Mouse (Mus musculus) embryo, embryonic 9.5 days (tissue): ENCODE results near the gene Cdh15.
A peak's percentile ranks its signal among the peaks of the same experiment; 100 is the strongest.

ENCODE experiments used
- DNase-seq: peaks from one replicate; pipeline ENCODE4 v3.0.0-alpha.2; 2017; ENCODE audit errors: extremely low spot score

Gene Cdh15

DNA sequence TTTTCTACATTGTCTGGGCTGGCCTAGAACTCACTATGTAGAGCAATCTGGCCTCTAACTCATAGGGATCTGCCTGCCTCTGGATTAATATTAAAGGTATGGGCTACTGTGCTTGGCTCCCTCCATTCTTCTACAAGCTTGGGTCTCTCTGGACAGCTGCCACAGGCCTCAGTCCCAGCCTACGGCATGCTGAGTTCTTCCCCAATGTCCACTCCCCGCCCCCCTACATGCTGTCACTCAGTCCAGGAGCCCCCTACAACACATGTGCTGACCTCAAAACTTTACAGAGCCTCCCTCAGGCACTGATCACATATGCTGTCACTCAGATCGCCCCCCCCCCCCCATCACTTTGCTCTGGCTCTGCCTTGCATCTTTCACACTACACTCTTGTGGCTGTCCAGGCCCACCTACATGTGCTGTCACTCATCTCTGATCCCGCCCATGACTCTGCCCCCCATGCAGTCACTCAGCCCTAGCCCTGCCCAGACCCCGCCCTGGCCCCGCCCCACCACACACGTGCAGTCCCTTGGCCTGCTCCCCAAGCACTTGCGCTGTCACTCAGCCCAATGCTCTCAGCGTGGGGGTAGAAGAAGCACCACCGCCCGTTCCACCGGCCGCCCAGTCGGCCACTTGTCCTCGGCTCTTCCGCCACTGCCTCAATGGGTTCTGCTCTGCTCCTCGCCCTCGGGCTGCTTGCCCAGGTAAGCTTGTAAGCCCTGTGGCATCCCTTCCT lies at the start of gene Cdh15:
Cdh15 (plus strand) TSS at position 138 of the 733 bp plus-strand sequence.
- DNase-seq = peak; percentile 79

- DNase-seq = no peak
These were observed 43.6 kb upstream of the Cdh15 start for GRCm38 (mm10) chr8:122803906-122804761.

- DNase-seq = no peak
These were observed 42.4 kb upstream of the Cdh15 start for GRCm38 (mm10) chr8:122805349-122805748.

DNA sequence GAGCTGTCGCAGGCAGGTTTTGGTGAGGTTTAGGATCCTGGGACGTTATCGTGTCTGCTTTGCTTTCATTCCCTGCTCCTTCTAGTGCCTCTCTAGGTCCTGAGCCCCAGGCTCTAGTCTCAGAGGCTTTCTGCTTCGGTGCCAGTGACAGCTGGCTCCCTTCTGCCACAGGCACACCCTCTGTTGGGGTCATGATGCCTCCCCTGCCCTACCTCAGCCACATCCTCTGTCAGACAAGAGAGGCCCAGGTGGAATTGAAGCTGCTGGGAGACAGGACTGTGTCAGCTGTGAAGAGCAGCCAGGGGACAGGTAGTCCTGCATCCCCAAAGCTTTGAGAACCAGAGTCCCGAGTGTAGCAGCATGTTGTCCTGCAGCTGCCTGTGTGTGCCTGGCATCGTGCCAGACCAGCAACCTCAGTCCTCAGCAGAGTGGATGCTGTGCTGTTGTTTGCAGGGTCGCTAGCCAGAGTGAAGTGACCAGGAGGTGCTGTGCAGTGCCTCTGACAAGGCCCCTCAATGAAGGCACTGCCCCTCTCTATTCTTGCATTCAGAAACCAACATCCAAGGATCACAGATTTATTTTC lies 40.7 kb upstream of the Cdh15 start:
- no peak for DNase-seq

- no peak for DNase-seq
These were observed 39.9 kb upstream of the Cdh15 start for GRCm38 (mm10) chr8:122807907-122808306.

DNA sequence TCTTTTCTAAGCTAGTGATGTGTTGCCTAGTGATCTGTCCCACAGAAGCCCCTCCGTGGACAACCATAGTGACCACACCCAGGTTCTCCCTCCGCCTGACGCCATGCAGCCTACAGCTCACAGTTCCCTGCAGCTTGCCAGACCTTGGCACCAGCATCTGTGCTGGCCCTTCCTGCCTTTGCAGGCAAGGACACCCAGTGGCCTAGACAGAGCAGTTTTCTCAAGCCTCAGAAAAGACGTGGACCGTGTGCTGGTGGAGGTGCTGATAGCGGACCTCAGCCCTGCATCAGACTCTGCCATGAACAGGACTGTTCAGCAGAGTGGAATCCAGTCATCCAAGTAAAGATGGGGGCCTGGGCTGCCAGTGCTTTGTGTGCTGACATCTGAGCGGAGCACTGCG lies 37.4 kb upstream of the Cdh15 start:
- DNase-seq = no peak

DNA sequence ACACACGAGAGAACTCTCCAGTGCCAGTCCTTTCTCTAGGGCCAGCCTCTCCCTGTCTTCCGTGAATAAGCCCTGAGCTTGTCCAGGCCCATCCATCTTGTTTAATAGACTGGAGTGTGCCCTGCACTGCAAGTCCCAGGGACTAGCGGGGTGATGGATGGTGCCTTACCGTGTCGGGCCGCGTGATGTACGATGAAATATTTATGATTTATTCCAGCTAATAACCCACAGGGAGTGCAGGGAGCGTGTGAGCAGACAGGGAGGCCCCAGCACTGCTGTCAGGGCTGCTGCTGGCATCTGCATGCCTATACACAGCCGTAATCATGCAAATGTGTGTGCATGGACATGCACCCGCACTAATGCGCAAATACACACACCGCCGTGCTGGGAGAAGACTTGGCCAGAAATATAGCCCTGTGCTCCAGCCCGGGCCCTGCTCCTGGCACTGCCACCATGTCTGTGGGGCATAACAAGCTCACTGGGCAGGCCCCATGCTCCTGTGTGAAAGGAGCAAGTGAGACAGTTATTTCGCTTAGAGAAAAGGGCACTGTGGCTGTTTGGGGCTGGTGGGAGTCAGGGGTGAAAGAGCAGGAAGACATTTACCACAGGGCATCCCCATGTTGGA lies 35.8 kb upstream of the Cdh15 start:
- no peak for DNase-seq

GRCm38 (mm10) chr8:122812610-122813250 lies 35.0 kb upstream of the Cdh15 start:
- DNase-seq = no peak

- DNase-seq = no peak
These were observed 33.2 kb upstream of the Cdh15 start for GRCm38 (mm10) chr8:122814608-122815007.

DNA sequence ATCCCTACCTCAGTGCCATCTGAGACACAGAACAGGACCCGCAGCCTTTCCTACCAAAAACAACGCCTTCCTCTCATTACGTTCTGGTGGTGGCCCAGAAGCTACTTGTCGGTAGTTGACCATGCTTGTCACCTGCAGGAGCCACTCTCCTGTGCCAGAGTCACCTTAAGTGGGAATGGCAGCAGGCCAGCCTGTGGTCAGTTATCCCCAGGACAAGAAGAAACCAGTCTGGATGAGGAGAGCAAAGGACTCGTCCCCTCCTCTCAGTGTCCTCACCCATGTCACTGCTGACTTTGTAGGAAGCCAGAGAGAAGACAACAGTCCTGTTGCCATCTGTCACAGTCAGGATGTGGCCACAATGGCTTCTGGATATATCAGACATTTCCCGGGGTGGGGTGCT lies 30.8 kb upstream of the Cdh15 start:
- no peak for DNase-seq

- no peak for DNase-seq
These were observed 29.9 kb upstream of the Cdh15 start for GRCm38 (mm10) chr8:122817724-122818496.

DNA sequence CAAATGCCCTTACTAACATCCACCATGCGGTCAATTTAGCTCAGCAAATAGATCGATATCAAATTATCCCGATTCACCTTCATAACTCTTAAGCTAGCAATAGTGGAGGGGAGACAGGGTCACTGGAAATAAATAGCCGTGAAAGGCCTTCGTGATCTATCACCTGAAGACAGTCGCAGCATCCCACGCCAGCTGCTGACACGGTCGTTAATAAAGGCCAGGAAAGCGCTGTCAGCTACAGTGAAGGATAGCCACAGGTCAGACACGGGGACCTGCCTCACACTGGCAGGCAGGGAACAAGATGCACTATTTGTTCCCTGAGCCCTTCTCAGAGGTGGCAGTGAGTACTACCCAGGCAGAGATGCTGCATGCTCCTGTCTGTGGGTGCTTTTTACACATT lies 28.0 kb upstream of the Cdh15 start:
- no peak for DNase-seq

DNA sequence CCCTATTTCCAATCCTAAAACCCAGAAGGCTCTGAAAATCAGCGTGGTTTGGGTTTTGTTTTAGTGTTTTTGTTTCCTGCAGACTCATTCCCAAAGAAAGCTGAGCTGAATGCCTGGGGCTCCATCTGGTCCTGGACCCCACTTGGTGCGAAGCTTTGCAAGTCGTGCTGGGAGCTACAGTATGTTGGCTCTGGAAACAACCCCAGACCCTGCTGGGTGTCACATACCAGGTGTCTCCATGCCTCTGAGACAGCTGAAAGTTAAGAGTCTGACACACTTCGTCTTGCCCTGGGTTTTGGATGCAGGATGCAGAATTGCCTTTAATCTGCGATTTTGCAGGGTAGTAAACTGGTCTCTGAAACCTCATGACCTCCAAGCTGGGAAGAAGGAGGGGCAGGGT lies 23.2 kb upstream of the Cdh15 start:
- no peak for DNase-seq

DNA sequence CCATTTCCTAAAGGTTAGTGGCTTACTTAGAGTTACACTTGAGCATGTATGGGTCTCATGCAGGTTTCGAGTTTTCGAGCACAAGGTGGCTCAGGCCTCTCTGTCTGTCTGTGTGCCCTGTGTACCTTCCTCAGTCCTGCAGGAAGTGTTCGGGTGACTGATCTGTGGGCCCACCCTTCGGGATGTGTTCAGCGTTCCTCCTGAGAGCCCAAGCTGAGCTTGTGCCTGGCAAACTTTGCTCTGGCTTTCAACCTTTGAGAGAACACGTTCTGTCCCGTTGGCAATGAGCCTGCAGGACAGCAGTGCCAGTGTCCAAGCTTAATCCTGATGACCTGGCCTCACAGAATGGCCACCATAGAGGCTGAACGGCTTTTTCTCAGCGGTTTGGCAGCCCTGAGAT lies 22.8 kb upstream of the Cdh15 start:
- DNase-seq = no peak

DNA sequence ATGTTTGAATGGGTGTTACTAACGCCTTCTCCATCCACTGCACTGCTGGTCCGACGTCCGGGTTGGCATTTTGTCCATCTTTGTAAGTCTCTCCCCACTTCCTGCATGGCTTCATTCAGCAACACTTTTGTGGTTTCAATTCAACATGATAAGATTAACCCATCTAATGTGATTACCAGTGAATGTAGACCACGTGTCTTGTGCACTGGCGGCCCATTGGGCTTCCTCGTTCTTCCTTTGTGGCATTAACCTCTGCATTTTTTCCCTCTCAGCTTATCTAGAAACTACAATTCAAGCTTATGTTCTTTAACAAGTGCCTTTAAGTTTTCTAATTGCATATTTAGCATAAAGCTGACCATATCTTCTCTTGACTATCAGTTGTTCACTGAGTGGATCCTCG lies 22.4 kb upstream of the Cdh15 start:
- DNase-seq = no peak

- DNase-seq = no peak
These were observed 18.4 kb upstream of the Cdh15 start for GRCm38 (mm10) chr8:122829396-122829795.

DNA sequence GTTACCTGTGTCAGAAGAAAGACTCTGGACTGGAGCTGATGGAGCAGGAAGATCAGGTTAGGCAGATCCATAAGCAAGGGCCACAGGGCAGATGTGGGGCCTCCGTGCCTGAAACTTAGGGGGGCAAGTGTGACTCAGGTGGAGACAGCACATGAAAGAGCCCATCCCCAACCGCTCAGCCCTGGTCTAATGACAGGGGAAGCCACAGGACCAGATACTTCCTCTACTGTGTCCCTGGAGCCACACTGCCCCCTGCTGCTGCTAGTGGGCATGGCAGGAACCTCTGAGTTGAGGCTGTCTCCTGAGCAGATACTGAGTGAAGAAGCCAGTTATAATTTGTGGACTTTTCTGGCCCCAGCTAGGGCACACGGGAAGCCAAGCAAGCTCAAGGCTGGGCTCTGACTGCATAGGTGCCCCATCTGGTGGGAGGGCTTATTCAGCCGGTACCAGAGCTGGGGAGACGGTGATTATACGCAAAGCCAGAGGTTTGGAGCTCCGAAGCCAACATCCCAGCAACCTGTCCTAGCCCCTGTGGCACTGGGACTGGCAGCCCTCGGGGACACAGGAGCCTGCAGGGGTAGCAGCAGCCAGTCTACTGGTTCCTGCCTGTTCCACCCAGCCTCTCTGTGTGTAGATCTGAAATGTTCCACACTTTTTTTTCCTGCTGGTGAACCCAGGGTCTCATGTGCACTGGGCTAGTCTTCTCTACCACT lies 17.3 kb upstream of the Cdh15 start:
- peak; percentile 91 for DNase-seq

DNA sequence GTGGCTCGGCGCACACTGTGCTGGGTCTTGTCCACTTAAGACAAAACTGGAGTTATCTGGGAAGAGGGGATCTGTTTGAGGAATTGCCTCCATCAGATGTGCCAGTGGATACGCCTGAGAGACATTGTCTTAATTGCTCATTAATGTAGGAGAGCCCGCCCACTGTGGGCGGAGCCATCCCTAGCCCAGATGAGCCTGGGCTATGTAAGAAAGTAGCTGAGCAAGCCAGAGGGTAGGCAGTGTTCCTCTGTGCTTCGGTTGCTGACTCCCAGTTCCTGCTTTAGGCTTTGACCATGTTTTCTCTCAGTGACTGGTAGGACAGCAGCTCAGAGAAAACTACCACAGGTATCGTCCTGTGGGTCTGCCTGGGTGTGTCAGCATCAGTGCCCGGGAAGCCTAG lies 13.3 kb upstream of the Cdh15 start:
- no peak for DNase-seq

DNA sequence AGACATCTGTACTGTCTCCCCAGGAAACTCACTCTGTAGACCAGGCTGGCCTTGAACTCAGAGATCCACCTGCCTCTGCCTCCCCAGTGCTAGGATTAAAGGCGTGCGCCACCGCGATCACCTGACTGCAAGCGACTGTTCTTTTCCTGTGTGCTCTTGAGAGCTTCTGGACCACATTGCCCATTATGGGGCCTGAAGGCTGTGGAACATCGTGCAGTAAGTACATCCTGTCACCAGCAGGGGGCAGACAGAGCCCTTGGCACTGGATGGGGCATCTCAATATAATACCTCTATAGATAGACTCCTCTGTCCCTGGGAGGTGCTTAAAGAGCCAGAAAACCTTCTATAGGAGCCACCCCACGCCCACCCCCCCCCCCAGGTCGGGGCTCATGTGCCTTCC lies 12.8 kb upstream of the Cdh15 start:
- DNase-seq = peak; percentile 74

DNA sequence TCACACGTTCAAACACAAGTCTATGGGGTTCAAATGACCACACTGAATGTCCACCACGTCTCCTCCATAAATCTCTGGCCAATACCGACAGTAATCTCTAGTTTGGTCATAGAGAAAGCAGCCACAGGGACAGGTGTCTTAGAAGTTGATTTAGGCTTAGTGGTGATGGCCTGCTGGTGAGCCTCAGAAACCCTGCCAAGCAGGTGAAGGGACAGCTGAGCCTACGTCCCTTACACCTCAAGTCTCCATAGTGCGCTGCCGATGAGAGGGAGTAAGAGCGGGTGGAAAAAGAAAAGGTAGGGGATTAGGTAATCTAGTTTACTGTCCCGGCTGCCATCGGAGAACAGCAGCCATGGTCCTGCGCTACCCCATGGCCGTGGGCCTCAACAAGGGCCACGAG lies 11.6 kb upstream of the Cdh15 start:
- DNase-seq = no peak
